Mouse (Mus musculus): ENCODE measurements around the gene Cops3. TPM values are rescaled to one million over a fixed set of nuclear protein-coding genes. Genes with fewer than 3 reads are reported as not detected.

Gene Cops3
- total RNA-seq (2014; rRNA removed): 63.4 and 65.4 TPM in 2 replicates
- polyA plus RNA-seq (2012; rRNA removed): 11.8 and 12.3 TPM in 2 replicates

GRCm38 (mm10) chr11:59839459-59840126 is at the start of gene Cops3:
Cops3 (minus strand) TSS chr11:59839838.
- 1% methylated on average over 42 of the region's 43 CpGs for WGBS
- Histone ChIP-seq H3K27me3 (ENCODE audit: control insufficient read depth, insufficient read depth, low read length) (no peaks in the 10 kb centered on the region), H3K9ac (ENCODE audit: low read depth, low read length) (peak within 1 kb of the TSS; percentile 94), H3K36me3 (ENCODE audit: control insufficient read depth, insufficient read depth, low read length) (peaks cover 12% of the 10 kb centered on the region), H3K79me2 (ENCODE audit: control insufficient read depth, insufficient read depth, low read length) (peaks cover 13% of the 10 kb centered on the region; the same call in 1 of the 2 replicates), H3K4me3 (ENCODE audit: insufficient read depth, low read depth, low read length) (peak within 1 kb of the TSS; percentile 95), H3K27ac (replicated peaks; ENCODE audit: insufficient read depth, low read depth, low read length) (peak within 1 kb of the TSS; percentile 81), H3K4me1 (ENCODE audit: control insufficient read depth, insufficient read depth, low read length) (peaks cover 7% of the 10 kb centered on the region)
- TF ChIP-seq POLR2A (IDR thresholded peaks at IDR 0.05; ENCODE audit: extremely low read depth, insufficient read depth, low read length) (peak; percentile 54; the same call in 1 of the 2 replicates), CTCF (IDR thresholded peaks at IDR 0.05; ENCODE audit: low read depth, low read length) (no peak)
- peak; percentile 88 for DNase-seq (ENCODE audit: extremely low read depth, low read depth, low spot score)

GRCm38 (mm10) chr11:59888151-59888550 is 48.5 kb upstream of the Cops3 start:
- 86% methylated on average over 5 of the region's 5 CpGs for WGBS
- no peaks in the 10 kb centered on the region for H3K79me2 ChIP-seq (ENCODE audit: control insufficient read depth, insufficient read depth, low read length)
- TF ChIP-seq CTCF (IDR thresholded peaks at IDR 0.05; ENCODE audit: low read depth, low read length): no peak
- no peaks in the 10 kb centered on the region for H3K36me3 ChIP-seq (ENCODE audit: control insufficient read depth, insufficient read depth, low read length)
- no peaks in the 10 kb centered on the region for H3K4me1 ChIP-seq (ENCODE audit: control insufficient read depth, insufficient read depth, low read length)
- no peak overlapping the region for H3K27ac ChIP-seq (replicated peaks; ENCODE audit: insufficient read depth, low read depth, low read length)
- DNase-seq (ENCODE audit: extremely low read depth, low read depth, low spot score): no peak
- no peak overlapping the region for H3K4me3 ChIP-seq (ENCODE audit: insufficient read depth, low read depth, low read length)
- H3K27me3 ChIP-seq (ENCODE audit: control insufficient read depth, insufficient read depth, low read length): no peaks in the 10 kb centered on the region
- H3K9ac ChIP-seq (ENCODE audit: low read depth, low read length): no peak overlapping the region

- WGBS: 79% methylated on average over 1 of the region's 1 CpGs
- H3K36me3 ChIP-seq (ENCODE audit: control insufficient read depth, insufficient read depth, low read length): no peaks in the 10 kb centered on the region
- no peak overlapping the region for H3K4me3 ChIP-seq (ENCODE audit: insufficient read depth, low read depth, low read length)
- H3K27ac ChIP-seq (replicated peaks; ENCODE audit: insufficient read depth, low read depth, low read length): no peak overlapping the region
- TF ChIP-seq CTCF (IDR thresholded peaks at IDR 0.05; ENCODE audit: low read depth, low read length) (no peak), POLR2A (IDR thresholded peaks at IDR 0.05; ENCODE audit: extremely low read depth, insufficient read depth, low read length) (no peak)
- no peaks in the 10 kb centered on the region for H3K27me3 ChIP-seq (ENCODE audit: control insufficient read depth, insufficient read depth, low read length)
- no peak for DNase-seq (ENCODE audit: extremely low read depth, low read depth, low spot score)
- no peak overlapping the region for H3K9ac ChIP-seq (ENCODE audit: low read depth, low read length)
- no peaks in the 10 kb centered on the region for H3K79me2 ChIP-seq (ENCODE audit: control insufficient read depth, insufficient read depth, low read length)
- no peaks in the 10 kb centered on the region for H3K4me1 ChIP-seq (ENCODE audit: control insufficient read depth, insufficient read depth, low read length)
Observed at GRCm38 (mm10) chr11:59886952-59887351, 47.3 kb upstream of the Cops3 start.

- Histone ChIP-seq H3K9ac (ENCODE audit: low read depth, low read length) (no peak overlapping the region), H3K27me3 (ENCODE audit: control insufficient read depth, insufficient read depth, low read length) (no peaks in the 10 kb centered on the region), H3K79me2 (ENCODE audit: control insufficient read depth, insufficient read depth, low read length) (no peaks in the 10 kb centered on the region), H3K27ac (replicated peaks; ENCODE audit: insufficient read depth, low read depth, low read length) (peak overlapping the region; percentile 70), H3K4me3 (ENCODE audit: insufficient read depth, low read depth, low read length) (no peak overlapping the region), H3K4me1 (ENCODE audit: control insufficient read depth, insufficient read depth, low read length) (no peaks in the 10 kb centered on the region), H3K36me3 (ENCODE audit: control insufficient read depth, insufficient read depth, low read length) (no peaks in the 10 kb centered on the region)
- 71% methylated on average over 17 of the region's 17 CpGs for WGBS
- no peak for DNase-seq (ENCODE audit: extremely low read depth, low read depth, low spot score)
- no peak for TF ChIP-seq CTCF (IDR thresholded peaks at IDR 0.05; ENCODE audit: low read depth, low read length)
- no peak for TF ChIP-seq POLR2A (IDR thresholded peaks at IDR 0.05; ENCODE audit: extremely low read depth, insufficient read depth, low read length)
Observed at GRCm38 (mm10) chr11:59885217-59885986, 45.8 kb upstream of the Cops3 start.

- TF ChIP-seq POLR2A (IDR thresholded peaks at IDR 0.05; ENCODE audit: extremely low read depth, insufficient read depth, low read length): no peak
- peak; percentile 89 for TF ChIP-seq CTCF (IDR thresholded peaks at IDR 0.05; ENCODE audit: low read depth, low read length)
- no peaks in the 10 kb centered on the region for H3K27me3 ChIP-seq (ENCODE audit: control insufficient read depth, insufficient read depth, low read length)
- no peaks in the 10 kb centered on the region; the same call in 1 of the 2 replicates for H3K36me3 ChIP-seq (ENCODE audit: control insufficient read depth, insufficient read depth, low read length)
- peak; percentile 40 for DNase-seq (ENCODE audit: extremely low read depth, low read depth, low spot score)
- no peak overlapping the region for H3K4me3 ChIP-seq (ENCODE audit: insufficient read depth, low read depth, low read length)
- no peak overlapping the region for H3K27ac ChIP-seq (replicated peaks; ENCODE audit: insufficient read depth, low read depth, low read length)
- no peak overlapping the region for H3K9ac ChIP-seq (ENCODE audit: low read depth, low read length)
- no peaks in the 10 kb centered on the region for H3K4me1 ChIP-seq (ENCODE audit: control insufficient read depth, insufficient read depth, low read length)
- no peaks in the 10 kb centered on the region for H3K79me2 ChIP-seq (ENCODE audit: control insufficient read depth, insufficient read depth, low read length)
- WGBS: 20% methylated on average over 2 of the region's 2 CpGs
Observed at GRCm38 (mm10) chr11:59880031-59880430, 40.4 kb upstream of the Cops3 start.
